Mouse (Mus musculus) large intestine, adult 2 months (tissue): Measurements from ENCODE around the gene Optn. TPM values are rescaled to one million over a fixed set of nuclear protein-coding genes. Genes with fewer than 3 reads are reported as not detected.

ENCODE experiments used
- DNase-seq: peaks from one replicate; pipeline ENCODE4 v3.0.0-alpha.2; 2012; ENCODE audit warnings: low read depth, low spot score
- WGBS: fragments of 180-500 bp; shearing (Covaris S2); methylation state at CpG from one replicate; pipeline ENCODE4 v1.1.7; 2018; 5-methylcytosine and 5-hydroxymethylcytosine counted together
- polyA plus RNA-seq: library from polyadenylated mRNA; depleted of rRNA; stranded (reverse); fragments of >200 nt; gene quantifications from 2 replicates; pipeline ENCODE4 v1.2.3, GENCODE M21; 2012

The Optn gene
- polyA plus RNA-seq, 1 experiment: 19.1 TPM

GRCm38 (mm10) chr2:5062496-5063298 is 1.2 kb downstream of the Optn start:
- DNase-seq: no peak
- WGBS: 20% methylated on average over 16 of the region's 16 CpGs

- 79% methylated on average over 8 of the region's 8 CpGs for WGBS
- DNase-seq: no peak
These were observed 2.6 kb downstream of the Optn start for GRCm38 (mm10) chr2:5061133-5061708.

GRCm38 (mm10) chr2:5059997-5060396 is 3.9 kb downstream of the Optn start:
- WGBS: 93% methylated on average over 4 of the region's 4 CpGs
- no peak for DNase-seq

- 86% methylated on average over 5 of the region's 5 CpGs for WGBS
- no peak for DNase-seq
These were observed 5.4 kb downstream of the Optn start for GRCm38 (mm10) chr2:5058436-5058835.

GRCm38 (mm10) chr2:5050562-5050961 is 13.3 kb downstream of the Optn start:
- WGBS: 89% methylated on average over 2 of the region's 2 CpGs
- no peak for DNase-seq

GRCm38 (mm10) chr2:5047016-5047415 is 16.8 kb downstream of the Optn start:
- DNase-seq: no peak
- WGBS: 97% methylated on average over 2 of the region's 2 CpGs

- WGBS: 62% methylated on average over 13 of the region's 13 CpGs
These were observed 18.4 kb downstream of the Optn start for GRCm38 (mm10) chr2:5045269-5045965.

GRCm38 (mm10) chr2:5044321-5044720 is 19.5 kb downstream of the Optn start:
- no peak for DNase-seq
- WGBS: 79% methylated on average over 3 of the region's 3 CpGs

More at GRCm38 (mm10) chr2:5045269-5045965, 18.4 kb downstream of the Optn start:
- no peak for DNase-seq

GRCm38 (mm10) chr2:5043476-5043761 is 20.4 kb downstream of the Optn start:
- WGBS: 89% methylated on average over 2 of the region's 2 CpGs
- DNase-seq: no peak

- DNase-seq: no peak
- 80% methylated on average over 11 of the region's 11 CpGs for WGBS
These were observed 21.0 kb downstream of the Optn start for GRCm38 (mm10) chr2:5042616-5043475.

GRCm38 (mm10) chr2:5041854-5042253 is 22.0 kb downstream of the Optn start:
- 44% methylated on average over 5 of the region's 5 CpGs for WGBS
- no peak for DNase-seq

- WGBS: 89% methylated on average over 12 of the region's 12 CpGs
- DNase-seq: no peak
These were observed 23.3 kb downstream of the Optn start for GRCm38 (mm10) chr2:5040281-5041161.

- 40% methylated on average over 13 of the region's 13 CpGs for WGBS
- DNase-seq: no peak
These were observed 24.3 kb downstream of the Optn start for GRCm38 (mm10) chr2:5039350-5040170.

GRCm38 (mm10) chr2:5038320-5038719 is 25.5 kb downstream of the Optn start:
- WGBS: 93% methylated on average over 5 of the region's 5 CpGs
- DNase-seq: no peak

- WGBS: 85% methylated on average over 3 of the region's 3 CpGs
- DNase-seq: no peak
These were observed 26.5 kb downstream of the Optn start for GRCm38 (mm10) chr2:5037390-5037789.

GRCm38 (mm10) chr2:5036411-5037076 is 27.3 kb downstream of the Optn start:
- DNase-seq: no peak
- WGBS: 44% methylated on average over 10 of the region's 10 CpGs

- DNase-seq: no peak
These were observed 28.6 kb downstream of the Optn start for GRCm38 (mm10) chr2:5035241-5035640.

GRCm38 (mm10) chr2:5034801-5035200 is 29.1 kb downstream of the Optn start:
- no peak for DNase-seq
- 87% methylated on average over 8 of the region's 8 CpGs for WGBS

More at GRCm38 (mm10) chr2:5035241-5035640, 28.6 kb downstream of the Optn start:
- 89% methylated on average over 9 of the region's 9 CpGs for WGBS
